Mouse (Mus musculus): ENCODE results near the gene Cnnm3.

Cnnm3 gene

GRCm38 (mm10) chr1:36575347-36575746 lies 63.7 kb downstream of the Cnnm3 start:
- no peak for DNase-seq (ENCODE audit: extremely low spot score)

- no peak for DNase-seq (ENCODE audit: extremely low spot score)
Measured at GRCm38 (mm10) chr1:36576991-36577675, 65.5 kb downstream of the Cnnm3 start.
